Mouse (Mus musculus): ENCODE measurements around the gene Il15. TPM values are rescaled to one million over a fixed set of nuclear protein-coding genes. Genes with fewer than 3 reads are reported as not detected.

The Il15 gene
- polyA plus RNA-seq, 1 experiment from 2014 or later = 2.2 TPM

- Histone ChIP-seq H3K4me3 (ENCODE audit: low read depth, low read length) (no peak overlapping the region), H3K9ac (ENCODE audit: low read length) (no peak overlapping the region), H3K27ac (ENCODE audit: low read depth, low read length) (no peak overlapping the region), H3K4me2 (no peak overlapping the region), H3K9me3 (ENCODE audit: control insufficient read depth, low read length) (no peaks in the 10 kb centered on the region), H3K36me3 (ENCODE audit: control insufficient read depth, insufficient read depth, low read length) (no peaks in the 10 kb centered on the region), H3K27me3 (ENCODE audit: control insufficient read depth, insufficient read depth, low read length) (no peaks in the 10 kb centered on the region), H3K4me1 (ENCODE audit: control insufficient read depth, insufficient read depth, low read length) (no peaks in the 10 kb centered on the region)
- DNase-seq (ENCODE audit: low spot score, missing footprints) (no peak), ATAC-seq (ENCODE audit: low FRiP score) (no peak)
- WGBS = 91% methylated on average over 8 of the region's 8 CpGs
Measured at GRCm38 (mm10) chr8:82331675-82332234, 71.3 kb downstream of the Il15 start.

GRCm38 (mm10) chr8:82327986-82328652, 74.9 kb downstream of the Il15 start:
- Histone ChIP-seq H3K9ac (ENCODE audit: low read length) (no peak overlapping the region), H3K4me3 (ENCODE audit: low read depth, low read length) (no peak overlapping the region), H3K27ac (ENCODE audit: low read depth, low read length) (no peak overlapping the region), H3K4me1 (ENCODE audit: control insufficient read depth, insufficient read depth, low read length) (no peaks in the 10 kb centered on the region), H3K9me3 (ENCODE audit: control insufficient read depth, low read length) (no peaks in the 10 kb centered on the region), H3K4me2 (no peak overlapping the region), H3K27me3 (ENCODE audit: control insufficient read depth, insufficient read depth, low read length) (no peaks in the 10 kb centered on the region), H3K36me3 (ENCODE audit: control insufficient read depth, insufficient read depth, low read length) (no peaks in the 10 kb centered on the region)
- ATAC-seq (ENCODE audit: low FRiP score) (no peak), DNase-seq (ENCODE audit: low spot score, missing footprints) (no peak)
- 62% methylated on average over 2 of the region's 2 CpGs for WGBS

GRCm38 (mm10) chr8:82326061-82326460, 77.0 kb downstream of the Il15 start:
- Histone ChIP-seq H3K27ac (ENCODE audit: low read depth, low read length) (no peak overlapping the region), H3K27me3 (ENCODE audit: control insufficient read depth, insufficient read depth, low read length) (no peaks in the 10 kb centered on the region), H3K9ac (ENCODE audit: low read length) (no peak overlapping the region), H3K36me3 (ENCODE audit: control insufficient read depth, insufficient read depth, low read length) (no peaks in the 10 kb centered on the region), H3K4me1 (ENCODE audit: control insufficient read depth, insufficient read depth, low read length) (no peaks in the 10 kb centered on the region), H3K4me3 (ENCODE audit: low read depth, low read length) (no peak overlapping the region), H3K9me3 (ENCODE audit: control insufficient read depth, low read length) (no peaks in the 10 kb centered on the region), H3K4me2 (no peak overlapping the region)
- DNase-seq (ENCODE audit: low spot score, missing footprints) (no peak), ATAC-seq (ENCODE audit: low FRiP score) (no peak)
- 83% methylated on average over 1 of the region's 1 CpGs for WGBS

- 87% methylated on average over 6 of the region's 6 CpGs for WGBS
- no peaks in the 10 kb centered on the region for H3K36me3 ChIP-seq (ENCODE audit: control insufficient read depth, insufficient read depth, low read length)
Measured at GRCm38 (mm10) chr8:82325586-82325985, 77.4 kb downstream of the Il15 start.

GRCm38 (mm10) chr8:82317446-82317845, 85.6 kb downstream of the Il15 start:
- Histone ChIP-seq H3K4me1 (ENCODE audit: control insufficient read depth, insufficient read depth, low read length) (no peaks in the 10 kb centered on the region), H3K9me3 (ENCODE audit: control insufficient read depth, low read length) (no peaks in the 10 kb centered on the region), H3K4me3 (ENCODE audit: low read depth, low read length) (no peak overlapping the region), H3K27ac (ENCODE audit: low read depth, low read length) (no peak overlapping the region), H3K27me3 (ENCODE audit: control insufficient read depth, insufficient read depth, low read length) (no peaks in the 10 kb centered on the region), H3K36me3 (ENCODE audit: control insufficient read depth, insufficient read depth, low read length) (no peaks in the 10 kb centered on the region), H3K4me2 (no peak overlapping the region), H3K9ac (ENCODE audit: low read length) (no peak overlapping the region)
- ATAC-seq (ENCODE audit: low FRiP score) = no peak
- WGBS = 88% methylated on average over 3 of the region's 3 CpGs
- no peak for DNase-seq (ENCODE audit: low spot score, missing footprints)

More at GRCm38 (mm10) chr8:82325586-82325985, 77.4 kb downstream of the Il15 start:
- no peaks in the 10 kb centered on the region for H3K4me1 ChIP-seq (ENCODE audit: control insufficient read depth, insufficient read depth, low read length)
- H3K9ac ChIP-seq (ENCODE audit: low read length) = no peak overlapping the region
- H3K4me3 ChIP-seq (ENCODE audit: low read depth, low read length) = no peak overlapping the region
- ATAC-seq (ENCODE audit: low FRiP score) = no peak
- no peaks in the 10 kb centered on the region for H3K27me3 ChIP-seq (ENCODE audit: control insufficient read depth, insufficient read depth, low read length)
- H3K4me2 ChIP-seq = no peak overlapping the region
- no peak overlapping the region for H3K27ac ChIP-seq (ENCODE audit: low read depth, low read length)
- DNase-seq (ENCODE audit: low spot score, missing footprints) = no peak
- no peaks in the 10 kb centered on the region for H3K9me3 ChIP-seq (ENCODE audit: control insufficient read depth, low read length)

- DNase-seq (ENCODE audit: low spot score, missing footprints) (no peak), ATAC-seq (ENCODE audit: low FRiP score) (no peak)
- Histone ChIP-seq H3K4me1 (ENCODE audit: control insufficient read depth, insufficient read depth, low read length) (no peaks in the 10 kb centered on the region), H3K27ac (ENCODE audit: low read depth, low read length) (no peak overlapping the region), H3K9me3 (ENCODE audit: control insufficient read depth, low read length) (no peaks in the 10 kb centered on the region), H3K9ac (ENCODE audit: low read length) (no peak overlapping the region), H3K36me3 (ENCODE audit: control insufficient read depth, insufficient read depth, low read length) (no peaks in the 10 kb centered on the region), H3K27me3 (ENCODE audit: control insufficient read depth, insufficient read depth, low read length) (no peaks in the 10 kb centered on the region), H3K4me3 (ENCODE audit: low read depth, low read length) (no peak overlapping the region), H3K4me2 (no peak overlapping the region)
- 15% methylated on average over 1 of the region's 1 CpGs for WGBS
Measured at GRCm38 (mm10) chr8:82306424-82306823, 96.6 kb downstream of the Il15 start.

- Histone ChIP-seq H3K4me3 (ENCODE audit: low read depth, low read length) (no peak overlapping the region), H3K9me3 (ENCODE audit: control insufficient read depth, low read length) (no peaks in the 10 kb centered on the region), H3K4me2 (no peak overlapping the region), H3K4me1 (ENCODE audit: control insufficient read depth, insufficient read depth, low read length) (no peaks in the 10 kb centered on the region), H3K27ac (ENCODE audit: low read depth, low read length) (no peak overlapping the region), H3K27me3 (ENCODE audit: control insufficient read depth, insufficient read depth, low read length) (no peaks in the 10 kb centered on the region), H3K36me3 (ENCODE audit: control insufficient read depth, insufficient read depth, low read length) (no peaks in the 10 kb centered on the region), H3K9ac (ENCODE audit: low read length) (no peak overlapping the region)
- WGBS = 89% methylated on average over 2 of the region's 2 CpGs
- ATAC-seq (ENCODE audit: low FRiP score) (no peak), DNase-seq (ENCODE audit: low spot score, missing footprints) (no peak)
Measured at GRCm38 (mm10) chr8:82296256-82296655, 106.8 kb downstream of the Il15 start.

GRCm38 (mm10) chr8:82291659-82292058, 111.4 kb downstream of the Il15 start:
- no peak overlapping the region for H3K9ac ChIP-seq (ENCODE audit: low read length)
- ATAC-seq (ENCODE audit: low FRiP score) (no peak), DNase-seq (ENCODE audit: low spot score, missing footprints) (peak; percentile 62)
- 93% methylated on average over 5 of the region's 5 CpGs for WGBS
- H3K4me3 ChIP-seq (ENCODE audit: low read depth, low read length) = no peak overlapping the region
- H3K4me2 ChIP-seq = no peak overlapping the region
- no peaks in the 10 kb centered on the region for H3K27me3 ChIP-seq (ENCODE audit: control insufficient read depth, insufficient read depth, low read length)
- H3K27ac ChIP-seq (ENCODE audit: low read depth, low read length) = no peak overlapping the region
- H3K9me3 ChIP-seq (ENCODE audit: control insufficient read depth, low read length) = no peaks in the 10 kb centered on the region
- H3K4me1 ChIP-seq (ENCODE audit: control insufficient read depth, insufficient read depth, low read length) = no peaks in the 10 kb centered on the region
- H3K36me3 ChIP-seq (ENCODE audit: control insufficient read depth, insufficient read depth, low read length) = no peaks in the 10 kb centered on the region

GRCm38 (mm10) chr8:82285866-82286265, 117.2 kb downstream of the Il15 start:
- Histone ChIP-seq H3K4me2 (no peak overlapping the region), H3K9ac (ENCODE audit: low read length) (no peak overlapping the region), H3K36me3 (ENCODE audit: control insufficient read depth, insufficient read depth, low read length) (no peaks in the 10 kb centered on the region), H3K27me3 (ENCODE audit: control insufficient read depth, insufficient read depth, low read length) (no peaks in the 10 kb centered on the region), H3K4me1 (ENCODE audit: control insufficient read depth, insufficient read depth, low read length) (no peaks in the 10 kb centered on the region), H3K27ac (ENCODE audit: low read depth, low read length) (no peak overlapping the region), H3K9me3 (ENCODE audit: control insufficient read depth, low read length) (no peaks in the 10 kb centered on the region), H3K4me3 (ENCODE audit: low read depth, low read length) (no peak overlapping the region)
- peak; percentile 37 for DNase-seq (ENCODE audit: low spot score, missing footprints)
- ATAC-seq (ENCODE audit: low FRiP score) = no peak
- 90% methylated on average over 3 of the region's 3 CpGs for WGBS
